Mouse (Mus musculus) liver, adult 2 months (tissue): ENCODE measurements around the gene Dnah5. TPM values are rescaled to one million over a fixed set of nuclear protein-coding genes. Genes with fewer than 3 reads are reported as not detected.

Experiments
- DNase-seq: peaks from one replicate; pipeline ENCODE4 v3.0.0-alpha.2; 2011; ENCODE audit warnings: low read depth, low spot score; ENCODE audit errors: extremely low read depth
- H3K27ac ChIP-seq: fragments of 200-500 bp; replicated peaks from 2 replicates; pipeline ENCODE4 v1.5.1; 2012; ENCODE audit warnings: low read depth, mild to moderate bottlenecking, control low read depth, inconsistent platforms, low read length; ENCODE audit not compliant: insufficient read depth
- H3K27me3 ChIP-seq: fragments of 200-500 bp; 2 replicates; pipeline ENCODE4 v1.6.1; 2012; ENCODE audit warnings: mild to moderate bottlenecking, moderate library complexity, low read length, inconsistent platforms; ENCODE audit not compliant: control insufficient read depth, insufficient read depth
- H3K36me3 ChIP-seq: fragments of 200-500 bp; 2 replicates; pipeline ENCODE4 v1.6.1; 2012; ENCODE audit warnings: low read length, inconsistent platforms; ENCODE audit not compliant: control insufficient read depth, insufficient read depth
- H3K4me1 ChIP-seq: fragments of 200-500 bp; 2 replicates; pipeline ENCODE4 v1.6.1; 2011; ENCODE audit warnings: low read length; ENCODE audit not compliant: control insufficient read depth, insufficient read depth
- H3K4me3 ChIP-seq: fragments of 200-500 bp; 2 replicates; pipeline ENCODE4 v1.5.1; 2011; ENCODE audit warnings: low read depth, mild to moderate bottlenecking, control low read depth, low read length, moderate library complexity; ENCODE audit not compliant: insufficient read depth
- H3K79me2 ChIP-seq: fragments of 200-500 bp; 2 replicates; pipeline ENCODE4 v1.6.1; 2012; ENCODE audit warnings: inconsistent platforms, mild to moderate bottlenecking, low read length, moderate library complexity; ENCODE audit not compliant: control insufficient read depth, insufficient read depth
- H3K9ac ChIP-seq: fragments of 200-500 bp; 2 replicates; pipeline ENCODE4 v1.6.1; 2012; ENCODE audit warnings: low read depth, mild to moderate bottlenecking, control low read depth, inconsistent platforms, low read length
- CTCF ChIP-seq: fragments of 200-500 bp; IDR thresholded peaks from 2 replicates; pipeline ENCODE4 v1.5.1; 2011; ENCODE audit warnings: low read depth, low read length, control low read depth
- POLR2A ChIP-seq: fragments of 200-500 bp; IDR thresholded peaks from 2 replicates; pipeline ENCODE4 v1.6.1; 2011; ENCODE audit warnings: low read length, control low read depth; ENCODE audit not compliant: insufficient read depth; ENCODE audit errors: extremely low read depth
- WGBS: fragments of 180-500 bp; shearing (Covaris S2); methylation state at CpG from one replicate; pipeline ENCODE4 v1.1.7; 2018; 5-methylcytosine and 5-hydroxymethylcytosine counted together
- polyA plus RNA-seq: library from polyadenylated mRNA; depleted of rRNA; stranded (reverse); fragments of >200 nt; gene quantifications from 2 replicates; pipeline ENCODE4 v1.2.3, GENCODE M21; 2012
- total RNA-seq: library from RNA; depleted of rRNA; stranded (reverse); fragments of >200 nt; gene quantifications from 2 replicates; pipeline ENCODE4 v1.2.3, GENCODE M21; 2014

Gene Dnah5
- total and polyA plus RNA-seq, 2 experiments = 0.02 to 0.09 TPM

GRCm38 (mm10) chr15:28310516-28310915 lies 107.0 kb downstream of the Dnah5 start:
- H3K9ac ChIP-seq = no peak overlapping the region
- H3K27ac ChIP-seq = no peak overlapping the region
- no peaks in the 10 kb centered on the region for H3K27me3 ChIP-seq
- DNase-seq = peak; percentile 43
- no peaks in the 10 kb centered on the region for H3K36me3 ChIP-seq
- 23% methylated on average over 4 of the region's 4 CpGs for WGBS
- TF ChIP-seq CTCF (no peak), POLR2A (no peak)
- no peak overlapping the region for H3K4me3 ChIP-seq
- H3K79me2 ChIP-seq = no peaks in the 10 kb centered on the region
- no peaks in the 10 kb centered on the region for H3K4me1 ChIP-seq

GRCm38 (mm10) chr15:28313451-28313850 lies 109.9 kb downstream of the Dnah5 start:
- Histone ChIP-seq H3K36me3 (no peaks in the 10 kb centered on the region), H3K4me1 (no peaks in the 10 kb centered on the region), H3K27me3 (no peaks in the 10 kb centered on the region), H3K4me3 (no peak overlapping the region), H3K79me2 (no peaks in the 10 kb centered on the region), H3K27ac (no peak overlapping the region), H3K9ac (no peak overlapping the region)
- 75% methylated on average over 14 of the region's 14 CpGs for WGBS
- TF ChIP-seq CTCF = no peak
- no peak for DNase-seq

GRCm38 (mm10) chr15:28315812-28316528 lies 112.4 kb downstream of the Dnah5 start:
- DNase-seq = peak; percentile 25
- no peaks in the 10 kb centered on the region for H3K79me2 ChIP-seq
- H3K36me3 ChIP-seq = no peaks in the 10 kb centered on the region
- H3K4me3 ChIP-seq = no peak overlapping the region
- WGBS = 20% methylated on average over 6 of the region's 6 CpGs
- TF ChIP-seq CTCF = peak; percentile 60
- TF ChIP-seq POLR2A = no peak
- H3K27me3 ChIP-seq = no peaks in the 10 kb centered on the region
- H3K9ac ChIP-seq = no peak overlapping the region
- no peaks in the 10 kb centered on the region for H3K4me1 ChIP-seq
- no peak overlapping the region for H3K27ac ChIP-seq

GRCm38 (mm10) chr15:28322533-28322932 lies 119.0 kb downstream of the Dnah5 start:
- TF ChIP-seq POLR2A (no peak), CTCF (0 out of 2 replicates have a peak, but pooled peaks have one; percentile 12)
- H3K27ac ChIP-seq = no peak overlapping the region
- no peak overlapping the region for H3K9ac ChIP-seq
- H3K79me2 ChIP-seq = no peaks in the 10 kb centered on the region
- H3K36me3 ChIP-seq = no peaks in the 10 kb centered on the region
- DNase-seq = no peak
- no peaks in the 10 kb centered on the region for H3K27me3 ChIP-seq
- 75% methylated on average over 7 of the region's 7 CpGs for WGBS
- H3K4me3 ChIP-seq = no peak overlapping the region
- H3K4me1 ChIP-seq = no peaks in the 10 kb centered on the region

- no peak overlapping the region for H3K4me3 ChIP-seq
- no peak for DNase-seq
- 88% methylated on average over 7 of the region's 7 CpGs for WGBS
- TF ChIP-seq POLR2A (no peak), CTCF (no peak)
- H3K79me2 ChIP-seq = no peaks in the 10 kb centered on the region
- H3K27me3 ChIP-seq = no peaks in the 10 kb centered on the region
- no peak overlapping the region for H3K9ac ChIP-seq
- H3K27ac ChIP-seq = no peak overlapping the region
- H3K36me3 ChIP-seq = no peaks in the 10 kb centered on the region
- H3K4me1 ChIP-seq = no peaks in the 10 kb centered on the region
These were observed 123.4 kb downstream of the Dnah5 start for GRCm38 (mm10) chr15:28326985-28327384.

GRCm38 (mm10) chr15:28327441-28327840 lies 123.9 kb downstream of the Dnah5 start:
- Histone ChIP-seq H3K36me3 (no peaks in the 10 kb centered on the region), H3K27ac (no peak overlapping the region), H3K27me3 (no peaks in the 10 kb centered on the region), H3K4me3 (no peak overlapping the region), H3K4me1 (no peaks in the 10 kb centered on the region), H3K79me2 (no peaks in the 10 kb centered on the region), H3K9ac (no peak overlapping the region)
- no peak for DNase-seq
- TF ChIP-seq CTCF (no peak), POLR2A (no peak)
- 88% methylated on average over 9 of the region's 9 CpGs for WGBS
